Mouse (Mus musculus): ENCODE measurements at regions not wholly inside any gene's neighbourhood (a gene's known extent, or its start where the extent isn't known, plus 50 kb on each side); places are given as distances from the start of the nearest gene placed in this dataset.
A peak's percentile ranks its signal among the peaks of the same experiment; 100 is the strongest.

DNA sequence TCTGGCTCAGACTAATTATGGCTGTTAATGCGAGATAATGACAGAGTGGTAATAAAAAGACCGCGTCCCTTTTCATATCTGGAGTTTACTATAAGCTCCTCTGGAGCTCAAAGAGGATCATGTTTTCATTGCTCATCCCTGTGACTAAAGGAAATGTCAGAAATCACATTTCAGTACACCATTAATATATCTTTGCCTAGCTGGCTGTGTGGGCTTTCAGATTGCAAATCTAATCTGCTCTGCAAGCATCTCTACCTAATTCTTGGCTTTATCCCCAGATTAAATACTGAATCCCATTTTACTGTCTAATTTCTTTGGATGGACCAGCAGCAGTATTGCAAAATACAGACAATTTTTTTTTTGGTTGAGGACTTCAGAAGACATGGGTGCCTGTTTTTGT, 122.6 kb upstream of the Gcfc2 start:
- no peak overlapping the region for H3K27ac ChIP-seq (replicated peaks; ENCODE audit: low read depth, low read length)
- H3K9ac ChIP-seq (ENCODE audit: low read length): no peak overlapping the region
- H3K4me3 ChIP-seq (ENCODE audit: low read depth, low read length): no peak overlapping the region
- no peaks in the 10 kb centered on the region for H3K36me3 ChIP-seq (ENCODE audit: control insufficient read depth, insufficient read depth, low read length)
- H3K27me3 ChIP-seq (ENCODE audit: control insufficient read depth, insufficient read depth, low read length): no peaks in the 10 kb centered on the region
- no peak for ATAC-seq (ENCODE audit: insufficient number of reproducible peaks, low FRiP score, low TSS enrichment, low read depth)
- no peak overlapping the region for H3K4me2 ChIP-seq (ENCODE audit: low read depth, severe bottlenecking)
- 92% methylated on average over 3 of the region's 3 CpGs for WGBS
- no peak for DNase-seq (ENCODE audit: low spot score)
- H3K4me1 ChIP-seq (ENCODE audit: control insufficient read depth, insufficient read depth, low read length): no peaks in the 10 kb centered on the region
- H3K9me3 ChIP-seq (ENCODE audit: control insufficient read depth, low read length): no peaks in the 10 kb centered on the region

DNA sequence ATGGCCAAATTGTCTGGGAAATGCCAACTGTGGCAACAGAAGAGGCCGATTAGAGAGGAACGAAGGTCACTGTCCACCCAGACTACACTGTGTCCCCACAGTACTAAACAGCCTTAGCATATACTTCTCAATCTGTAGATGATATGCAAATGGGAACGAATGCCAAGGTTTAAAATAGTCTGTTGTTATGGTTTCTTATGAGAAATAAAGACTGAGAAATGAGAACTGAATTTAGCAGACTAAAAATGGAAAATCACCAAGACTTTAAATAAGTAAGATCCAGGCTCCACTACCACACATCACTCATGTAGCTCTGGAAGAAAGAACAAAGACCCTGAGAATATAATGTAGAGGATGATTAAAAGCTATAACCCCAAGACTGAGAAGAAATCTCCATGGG, 121.7 kb upstream of the Gcfc2 start:
- 87% methylated on average over 3 of the region's 3 CpGs for WGBS
- Histone ChIP-seq H3K4me3 (ENCODE audit: low read depth, low read length) (no peak overlapping the region), H3K36me3 (ENCODE audit: control insufficient read depth, insufficient read depth, low read length) (no peaks in the 10 kb centered on the region)

DNA sequence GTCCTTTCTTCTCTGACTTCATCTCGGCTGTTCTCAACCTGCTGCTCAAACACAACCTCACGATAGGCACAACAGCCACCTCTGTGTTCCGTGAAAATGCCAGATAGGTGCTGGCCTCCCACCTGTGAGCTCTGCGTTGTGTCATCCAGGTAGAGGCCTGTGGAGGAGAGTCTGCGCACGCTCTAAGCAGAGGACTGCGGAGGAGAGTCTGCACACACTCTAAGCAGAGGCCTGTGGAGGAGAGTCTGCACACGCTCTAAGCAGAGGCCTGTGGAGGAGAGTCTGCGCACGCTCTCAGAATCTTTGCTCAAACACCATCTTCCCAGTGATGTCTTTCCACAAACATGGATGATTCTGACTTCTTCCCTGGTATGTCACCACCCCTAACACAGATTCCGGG, 117.5 kb upstream of the Gcfc2 start:
- Histone ChIP-seq H3K9me3 (ENCODE audit: control insufficient read depth, low read length) (no peaks in the 10 kb centered on the region), H3K4me3 (ENCODE audit: low read depth, low read length) (no peak overlapping the region), H3K4me2 (ENCODE audit: low read depth, severe bottlenecking) (no peak overlapping the region), H3K27ac (replicated peaks; ENCODE audit: low read depth, low read length) (no peak overlapping the region), H3K27me3 (ENCODE audit: control insufficient read depth, insufficient read depth, low read length) (no peaks in the 10 kb centered on the region), H3K36me3 (ENCODE audit: control insufficient read depth, insufficient read depth, low read length) (no peaks in the 10 kb centered on the region), H3K9ac (ENCODE audit: low read length) (no peak overlapping the region), H3K4me1 (ENCODE audit: control insufficient read depth, insufficient read depth, low read length) (no peaks in the 10 kb centered on the region)
- DNase-seq (ENCODE audit: low spot score): no peak
- WGBS: 94% methylated on average over 11 of the region's 11 CpGs
- ATAC-seq (ENCODE audit: insufficient number of reproducible peaks, low FRiP score, low TSS enrichment, low read depth): no peak

More for the DNA sequence above, 121.7 kb upstream of the Gcfc2 start:
- no peak overlapping the region for H3K4me2 ChIP-seq (ENCODE audit: low read depth, severe bottlenecking)
- no peak overlapping the region for H3K27ac ChIP-seq (replicated peaks; ENCODE audit: low read depth, low read length)
- no peaks in the 10 kb centered on the region for H3K4me1 ChIP-seq (ENCODE audit: control insufficient read depth, insufficient read depth, low read length)
- ATAC-seq (ENCODE audit: insufficient number of reproducible peaks, low FRiP score, low TSS enrichment, low read depth) (no peak), DNase-seq (ENCODE audit: low spot score) (no peak)
- H3K27me3 ChIP-seq (ENCODE audit: control insufficient read depth, insufficient read depth, low read length): no peaks in the 10 kb centered on the region
- no peaks in the 10 kb centered on the region for H3K9me3 ChIP-seq (ENCODE audit: control insufficient read depth, low read length)
- no peak overlapping the region for H3K9ac ChIP-seq (ENCODE audit: low read length)

DNA sequence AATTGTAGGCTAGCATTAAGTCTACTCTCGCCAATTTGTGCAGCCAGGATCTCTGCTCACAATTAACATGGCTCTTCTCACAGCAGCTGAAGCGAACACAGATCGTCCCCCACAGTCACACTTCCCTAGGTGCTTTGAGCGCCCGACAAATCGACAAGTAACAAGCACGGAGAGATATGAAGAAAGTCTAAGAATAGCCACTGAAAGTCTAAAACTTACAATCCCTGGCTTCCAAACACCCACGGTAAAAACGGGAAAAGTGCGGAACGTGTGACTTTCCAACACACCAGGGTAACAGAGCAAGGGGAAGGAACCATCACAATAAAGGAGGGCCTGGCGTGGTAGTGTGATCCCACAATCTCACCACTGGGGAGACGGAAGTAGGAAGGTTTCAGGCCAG, 114.8 kb upstream of the Gcfc2 start:
- no peak overlapping the region for H3K27ac ChIP-seq (replicated peaks; ENCODE audit: low read depth, low read length)
- ATAC-seq (ENCODE audit: insufficient number of reproducible peaks, low FRiP score, low TSS enrichment, low read depth): no peak
- H3K4me1 ChIP-seq (ENCODE audit: control insufficient read depth, insufficient read depth, low read length): no peaks in the 10 kb centered on the region
- no peak for DNase-seq (ENCODE audit: low spot score)
- H3K27me3 ChIP-seq (ENCODE audit: control insufficient read depth, insufficient read depth, low read length): no peaks in the 10 kb centered on the region
- 90% methylated on average over 13 of the region's 13 CpGs for WGBS
- no peaks in the 10 kb centered on the region for H3K9me3 ChIP-seq (ENCODE audit: control insufficient read depth, low read length)
- H3K4me3 ChIP-seq (ENCODE audit: low read depth, low read length): no peak overlapping the region
- H3K9ac ChIP-seq (ENCODE audit: low read length): no peak overlapping the region
- no peak overlapping the region for H3K4me2 ChIP-seq (ENCODE audit: low read depth, severe bottlenecking)
- no peaks in the 10 kb centered on the region for H3K36me3 ChIP-seq (ENCODE audit: control insufficient read depth, insufficient read depth, low read length)

DNA sequence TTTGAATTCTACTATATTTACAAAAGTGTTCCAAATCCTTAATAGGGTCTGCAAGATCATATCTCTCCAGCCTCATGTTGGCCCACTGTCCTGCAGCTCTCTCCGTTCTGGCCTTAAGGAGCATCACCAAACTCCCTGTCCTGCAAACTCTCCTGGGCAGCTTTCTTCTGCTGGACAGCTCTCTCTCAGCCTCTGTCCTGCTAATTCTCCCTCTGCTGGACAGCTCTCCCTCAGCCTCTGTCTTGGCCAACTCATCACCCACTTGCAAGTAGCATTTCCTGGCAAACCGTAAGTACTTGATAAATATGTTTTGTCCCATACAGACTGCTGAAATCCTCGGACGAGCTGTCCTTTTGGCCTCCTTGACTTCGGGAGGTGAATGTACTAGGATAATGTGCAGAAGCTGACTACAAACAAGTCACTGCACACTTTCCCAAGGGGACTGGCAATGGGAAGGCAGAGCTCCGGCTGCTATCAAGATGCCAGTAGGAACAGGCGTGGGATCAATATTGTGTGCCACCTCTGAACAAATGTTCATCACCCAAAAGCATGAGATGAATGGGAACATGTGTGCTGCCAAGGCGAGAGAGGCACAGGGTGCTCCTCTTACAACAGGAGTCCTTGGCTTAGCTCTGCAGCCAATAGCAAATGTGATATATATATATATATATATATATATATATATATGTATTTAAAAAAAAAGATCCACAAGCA, 108.1 kb upstream of the Gcfc2 start:
- Histone ChIP-seq H3K9me3 (ENCODE audit: control insufficient read depth, low read length) (no peaks in the 10 kb centered on the region), H3K27me3 (ENCODE audit: control insufficient read depth, insufficient read depth, low read length) (no peaks in the 10 kb centered on the region), H3K27ac (replicated peaks; ENCODE audit: low read depth, low read length) (no peak overlapping the region), H3K36me3 (ENCODE audit: control insufficient read depth, insufficient read depth, low read length) (no peaks in the 10 kb centered on the region), H3K4me1 (ENCODE audit: control insufficient read depth, insufficient read depth, low read length) (no peaks in the 10 kb centered on the region), H3K9ac (ENCODE audit: low read length) (no peak overlapping the region), H3K4me2 (ENCODE audit: low read depth, severe bottlenecking) (no peak overlapping the region), H3K4me3 (ENCODE audit: low read depth, low read length) (no peak overlapping the region)
- WGBS: 82% methylated on average over 8 of the region's 8 CpGs
- DNase-seq (ENCODE audit: low spot score): no peak
- no peak for ATAC-seq (ENCODE audit: insufficient number of reproducible peaks, low FRiP score, low TSS enrichment, low read depth)

DNA sequence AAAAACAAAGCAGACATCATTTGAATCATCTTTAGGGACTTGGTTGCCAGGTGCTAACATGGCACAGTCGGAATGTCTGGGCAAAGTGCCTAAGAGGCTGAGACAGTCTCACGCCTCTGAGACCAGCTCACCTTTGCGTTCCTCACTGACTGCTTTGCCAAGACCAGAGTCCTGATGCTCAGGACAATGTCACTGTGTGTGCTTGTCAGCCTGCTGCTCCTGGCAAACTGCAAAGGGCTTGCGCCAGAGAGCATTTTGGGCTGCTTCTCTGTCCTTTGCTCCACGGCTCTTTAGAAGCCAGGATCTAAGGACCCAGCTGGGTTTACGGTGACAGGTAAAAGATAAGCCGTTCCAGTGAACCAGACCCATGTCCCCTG, 107.5 kb upstream of the Gcfc2 start:
- 86% methylated on average over 7 of the region's 7 CpGs for WGBS
- Histone ChIP-seq H3K9me3 (ENCODE audit: control insufficient read depth, low read length) (no peaks in the 10 kb centered on the region), H3K9ac (ENCODE audit: low read length) (no peak overlapping the region), H3K27me3 (ENCODE audit: control insufficient read depth, insufficient read depth, low read length) (no peaks in the 10 kb centered on the region), H3K27ac (replicated peaks; ENCODE audit: low read depth, low read length) (no peak overlapping the region), H3K4me1 (ENCODE audit: control insufficient read depth, insufficient read depth, low read length) (no peaks in the 10 kb centered on the region), H3K4me3 (ENCODE audit: low read depth, low read length) (no peak overlapping the region), H3K36me3 (ENCODE audit: control insufficient read depth, insufficient read depth, low read length) (no peaks in the 10 kb centered on the region), H3K4me2 (ENCODE audit: low read depth, severe bottlenecking) (no peak overlapping the region)
- DNase-seq (ENCODE audit: low spot score) (no peak), ATAC-seq (ENCODE audit: insufficient number of reproducible peaks, low FRiP score, low TSS enrichment, low read depth) (no peak)

DNA sequence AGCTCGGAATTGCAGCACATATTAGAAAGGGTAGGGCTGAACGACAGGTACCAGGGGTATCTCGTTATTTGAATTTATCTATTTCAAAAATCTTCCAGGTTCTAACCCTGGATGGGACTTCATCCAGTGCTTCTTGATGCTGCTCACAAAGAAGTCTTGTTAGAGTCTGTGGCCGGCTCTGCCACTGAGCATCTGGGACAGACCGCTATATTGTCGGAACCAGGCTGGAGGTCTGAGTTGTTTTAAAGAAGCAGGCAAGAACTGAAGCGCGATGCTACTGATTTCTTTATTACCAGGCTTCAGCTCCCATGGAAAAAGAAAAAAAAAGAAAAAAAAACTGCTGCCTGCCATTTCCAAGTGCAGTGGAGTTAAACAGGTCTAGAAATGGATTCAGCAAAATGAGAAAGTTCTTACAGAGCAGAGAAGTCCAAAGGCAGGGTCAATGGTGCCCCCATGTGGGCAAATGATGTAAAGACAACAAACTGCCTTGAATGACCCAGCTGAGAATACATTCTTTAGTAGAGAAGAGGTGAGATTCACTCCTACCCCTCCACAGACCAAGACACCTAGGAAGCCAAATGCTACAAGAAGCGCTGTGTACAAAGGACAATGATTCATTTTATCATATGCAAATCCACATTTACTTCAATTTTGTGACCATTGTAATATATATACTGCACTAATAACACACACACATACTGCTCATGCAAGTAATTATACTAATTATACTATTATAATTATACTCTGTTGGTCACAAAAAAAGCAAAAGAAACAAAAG, 106.2 kb upstream of the Gcfc2 start:
- Histone ChIP-seq H3K4me3 (ENCODE audit: low read depth, low read length) (no peak overlapping the region), H3K27me3 (ENCODE audit: control insufficient read depth, insufficient read depth, low read length) (no peaks in the 10 kb centered on the region), H3K4me1 (ENCODE audit: control insufficient read depth, insufficient read depth, low read length) (no peaks in the 10 kb centered on the region), H3K9me3 (ENCODE audit: control insufficient read depth, low read length) (no peaks in the 10 kb centered on the region), H3K4me2 (ENCODE audit: low read depth, severe bottlenecking) (no peak overlapping the region), H3K9ac (ENCODE audit: low read length) (no peak overlapping the region), H3K27ac (replicated peaks; ENCODE audit: low read depth, low read length) (no peak overlapping the region), H3K36me3 (ENCODE audit: control insufficient read depth, insufficient read depth, low read length) (no peaks in the 10 kb centered on the region)
- ATAC-seq (ENCODE audit: insufficient number of reproducible peaks, low FRiP score, low TSS enrichment, low read depth): no peak
- WGBS: 76% methylated on average over 9 of the region's 9 CpGs
- peak; percentile 76 for DNase-seq (ENCODE audit: low spot score)

DNA sequence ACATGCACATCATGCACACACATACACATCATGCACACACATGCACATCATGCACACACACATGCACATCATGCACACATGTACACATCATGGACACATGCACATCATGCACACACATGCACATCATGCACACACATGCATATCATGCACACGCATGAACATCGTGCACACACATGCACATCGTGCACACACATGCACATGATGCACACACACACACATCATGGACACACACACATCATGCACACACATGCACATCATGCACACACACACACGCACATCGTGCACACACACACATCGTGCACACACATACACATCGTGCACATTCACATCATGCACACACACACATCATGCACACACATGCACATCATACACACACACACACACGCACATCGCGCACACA, 104.9 kb upstream of the Gcfc2 start:
- no peak overlapping the region for H3K4me3 ChIP-seq (ENCODE audit: low read depth, low read length)
- H3K9me3 ChIP-seq (ENCODE audit: control insufficient read depth, low read length): no peaks in the 10 kb centered on the region
- H3K9ac ChIP-seq (ENCODE audit: low read length): no peak overlapping the region
- no peaks in the 10 kb centered on the region for H3K4me1 ChIP-seq (ENCODE audit: control insufficient read depth, insufficient read depth, low read length)
- H3K4me2 ChIP-seq (ENCODE audit: low read depth, severe bottlenecking): no peak overlapping the region
- no peak for DNase-seq (ENCODE audit: low spot score)
- H3K27me3 ChIP-seq (ENCODE audit: control insufficient read depth, insufficient read depth, low read length): no peaks in the 10 kb centered on the region
- 97% methylated on average over 10 of the region's 10 CpGs for WGBS
- no peak overlapping the region for H3K27ac ChIP-seq (replicated peaks; ENCODE audit: low read depth, low read length)
- ATAC-seq (ENCODE audit: insufficient number of reproducible peaks, low FRiP score, low TSS enrichment, low read depth): peak; percentile 12; the same call in 1 of the 2 replicates
- H3K36me3 ChIP-seq (ENCODE audit: control insufficient read depth, insufficient read depth, low read length): no peaks in the 10 kb centered on the region
